Mouse (Mus musculus) embryonic facial prominence, embryonic 15.5 days (tissue): ENCODE measurements at regions not wholly inside any gene's neighbourhood (a gene's known extent, or its start where the extent isn't known, plus 50 kb on each side); places are given as distances from the start of the nearest gene placed in this dataset.

Experiments used
- ATAC-seq: fragments of 200-750 bp; cut with Nextera tagmentation; 2 replicates; pipeline ENCODE4 v1.8.0; 2017; ENCODE audit warnings: low read depth, moderate TSS enrichment; ENCODE audit not compliant: insufficient number of reproducible peaks, low FRiP score, low TSS enrichment
- H3K27ac ChIP-seq: fragments of 300-500 bp; sonication (generic); replicated peaks from 2 replicates; pipeline ENCODE4 v1.5.1; 2015; ENCODE audit warnings: mild to moderate bottlenecking, inconsistent platforms
- H3K27me3 ChIP-seq: fragments of 300-500 bp; sonication (generic); 2 replicates; pipeline ENCODE4 v1.6.1; 2015; ENCODE audit warnings: inconsistent platforms
- H3K36me3 ChIP-seq: fragments of 300-500 bp; sonication (generic); 2 replicates; pipeline ENCODE4 v1.6.1; 2015; ENCODE audit warnings: mild to moderate bottlenecking, inconsistent platforms
- H3K4me1 ChIP-seq: fragments of 300-500 bp; sonication (generic); 2 replicates; pipeline ENCODE4 v1.6.1; 2015; ENCODE audit warnings: inconsistent platforms
- H3K4me2 ChIP-seq: fragments of 300-500 bp; sonication (generic); replicated peaks from 2 replicates; pipeline ENCODE4 v1.6.1; 2015; ENCODE audit warnings: mild to moderate bottlenecking, inconsistent platforms
- H3K4me3 ChIP-seq: fragments of 300-500 bp; sonication (generic); replicated peaks from 2 replicates; pipeline ENCODE4 v1.5.1; 2015; ENCODE audit warnings: mild to moderate bottlenecking, inconsistent platforms
- H3K9ac ChIP-seq: fragments of 300-500 bp; sonication (generic); 2 replicates; pipeline ENCODE4 v1.6.1; 2015; ENCODE audit warnings: inconsistent platforms
- H3K9me3 ChIP-seq: fragments of 300-500 bp; sonication (generic); replicated peaks from 2 replicates; pipeline ENCODE4 v1.6.1; 2016; ENCODE audit warnings: inconsistent platforms
- WGBS: fragments of 180-500 bp; shearing (Covaris S2); methylation state at CpG from one replicate; pipeline ENCODE4 v1.1.7; 2015; 5-methylcytosine and 5-hydroxymethylcytosine counted together

GRCm38 (mm10) chr17:84037580-84038304, 150.0 kb downstream of the Zfp36l2 start:
- 36% methylated on average over 11 of the region's 11 CpGs for WGBS
- ATAC-seq, result no peak; the same call in 1 of the 2 replicates
- Histone ChIP-seq H3K27me3 (no peaks in the 10 kb centered on the region), H3K4me2 (no peak overlapping the region), H3K4me3 (no peak overlapping the region), H3K27ac (peak overlapping the region; percentile 81), H3K9me3 (no peaks in the 10 kb centered on the region), H3K9ac (no peak overlapping the region), H3K36me3 (no peaks in the 10 kb centered on the region), H3K4me1 (peaks cover 36% of the 10 kb centered on the region)

DNA sequence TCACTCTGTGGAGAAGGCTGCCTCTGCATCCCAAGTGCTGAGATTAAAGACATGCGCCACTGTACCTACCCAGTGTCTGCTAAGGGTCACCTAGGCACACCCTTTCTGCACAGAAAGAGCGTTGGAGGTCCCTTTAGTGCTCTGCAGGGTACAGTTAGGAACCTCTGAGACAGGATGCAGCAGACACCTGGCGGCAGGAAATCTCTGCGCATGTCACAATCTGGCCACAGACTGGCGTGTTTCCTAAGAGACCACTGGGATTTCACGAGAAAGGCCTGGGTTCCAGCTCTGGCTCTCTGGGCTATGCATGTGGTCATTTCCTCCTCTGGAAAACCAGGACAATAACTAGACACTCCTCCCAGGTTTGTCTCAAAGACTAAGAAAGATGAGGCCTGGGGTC, 151.7 kb downstream of the Zfp36l2 start:
- Histone ChIP-seq H3K4me1 (peaks cover 53% of the 10 kb centered on the region), H3K9me3 (no peaks in the 10 kb centered on the region), H3K27ac (0 out of 2 replicates have a peak overlapping the region, but pooled peaks have one; percentile 3), H3K36me3 (no peaks in the 10 kb centered on the region), H3K4me2 (no peak overlapping the region), H3K9ac (no peak overlapping the region), H3K27me3 (no peaks in the 10 kb centered on the region), H3K4me3 (no peak overlapping the region)
- WGBS, result 82% methylated on average over 6 of the region's 6 CpGs
- ATAC-seq, result no peak

- no peak for ATAC-seq
- Histone ChIP-seq H3K9me3 (no peaks in the 10 kb centered on the region), H3K27ac (no peak overlapping the region), H3K27me3 (no peaks in the 10 kb centered on the region), H3K4me2 (no peak overlapping the region), H3K4me3 (no peak overlapping the region), H3K36me3 (no peaks in the 10 kb centered on the region), H3K9ac (no peak overlapping the region), H3K4me1 (peaks cover 56% of the 10 kb centered on the region)
- WGBS, result 94% methylated on average over 1 of the region's 1 CpGs
Observed at GRCm38 (mm10) chr17:84034801-84035200, 152.9 kb downstream of the Zfp36l2 start.

DNA sequence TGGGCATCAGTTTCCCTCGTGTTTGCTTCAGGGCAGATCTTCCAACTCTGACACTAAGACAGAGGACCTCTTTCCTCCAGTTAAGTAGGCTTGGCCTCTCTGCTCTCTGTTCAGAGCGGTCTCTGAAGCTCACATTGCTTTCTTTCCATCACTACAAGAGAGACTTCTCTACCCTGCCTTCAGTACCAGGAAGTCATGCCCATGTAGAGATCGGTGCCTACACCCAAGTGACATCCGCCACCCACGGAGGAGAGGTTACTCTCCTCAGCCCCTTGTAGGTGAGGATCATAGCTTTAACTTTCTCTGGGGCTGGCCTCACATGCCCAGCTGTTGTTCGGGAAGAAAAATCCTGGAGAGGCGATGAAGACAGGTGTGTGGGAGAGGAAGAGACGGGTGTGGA, 155.3 kb downstream of the Zfp36l2 start:
- H3K9me3 ChIP-seq, result no peaks in the 10 kb centered on the region
- H3K4me1 ChIP-seq, result peaks cover 59% of the 10 kb centered on the region
- WGBS, result 81% methylated on average over 8 of the region's 8 CpGs
- H3K4me3 ChIP-seq, result no peak overlapping the region
- H3K9ac ChIP-seq, result no peak overlapping the region
- H3K27me3 ChIP-seq, result no peaks in the 10 kb centered on the region
- no peak overlapping the region for H3K4me2 ChIP-seq
- H3K27ac ChIP-seq, result peak overlapping the region; percentile 82
- H3K36me3 ChIP-seq, result no peaks in the 10 kb centered on the region
- no peak for ATAC-seq

DNA sequence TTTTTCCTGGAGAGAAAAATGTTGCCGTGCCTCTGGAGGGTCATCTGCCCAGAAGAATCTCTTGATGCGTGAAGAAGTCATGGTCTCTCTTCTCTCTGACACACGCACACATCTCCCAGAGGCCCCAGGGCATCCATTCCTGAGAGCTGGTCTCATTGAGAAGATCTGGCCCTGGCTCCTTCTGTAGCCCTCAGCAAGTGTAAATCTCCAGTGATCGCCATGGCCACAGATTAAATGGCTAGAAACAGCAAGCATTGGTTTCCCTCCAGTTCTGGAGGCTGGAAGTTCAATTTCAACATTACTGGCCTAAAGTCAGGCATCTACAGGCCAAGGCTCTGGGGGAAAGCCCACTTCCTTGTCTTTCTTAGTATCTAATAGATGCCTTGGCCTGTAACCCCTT, 155.9 kb downstream of the Zfp36l2 start:
- no peaks in the 10 kb centered on the region for H3K36me3 ChIP-seq
- H3K4me3 ChIP-seq, result no peak overlapping the region
- H3K4me1 ChIP-seq, result peaks cover 61% of the 10 kb centered on the region
- WGBS, result 44% methylated on average over 4 of the region's 4 CpGs
- no peak overlapping the region for H3K9ac ChIP-seq
- no peaks in the 10 kb centered on the region for H3K27me3 ChIP-seq
- peak overlapping the region; percentile 82 for H3K27ac ChIP-seq
- H3K4me2 ChIP-seq, result no peak overlapping the region
- H3K9me3 ChIP-seq, result no peaks in the 10 kb centered on the region
- no peak for ATAC-seq

- no peak overlapping the region for H3K4me2 ChIP-seq
- no peaks in the 10 kb centered on the region for H3K36me3 ChIP-seq
- no peak overlapping the region for H3K9ac ChIP-seq
- H3K4me3 ChIP-seq, result no peak overlapping the region
- ATAC-seq, result peak; percentile 76
- H3K9me3 ChIP-seq, result no peaks in the 10 kb centered on the region
- 34% methylated on average over 6 of the region's 6 CpGs for WGBS
- H3K27me3 ChIP-seq, result no peaks in the 10 kb centered on the region
- peaks cover 60% of the 10 kb centered on the region for H3K4me1 ChIP-seq
- H3K27ac ChIP-seq, result peak overlapping the region; percentile 82
Observed at GRCm38 (mm10) chr17:84031381-84031780, 156.4 kb downstream of the Zfp36l2 start.

- Histone ChIP-seq H3K9me3 (no peaks in the 10 kb centered on the region), H3K36me3 (no peaks in the 10 kb centered on the region), H3K4me1 (peaks cover 67% of the 10 kb centered on the region), H3K9ac (no peak overlapping the region), H3K27me3 (no peaks in the 10 kb centered on the region), H3K27ac (peak overlapping the region; percentile 82), H3K4me2 (no peak overlapping the region), H3K4me3 (no peak overlapping the region)
- WGBS, result 79% methylated on average over 5 of the region's 5 CpGs
- no peak for ATAC-seq
Observed at GRCm38 (mm10) chr17:84030699-84031098, 157.0 kb downstream of the Zfp36l2 start.

- Histone ChIP-seq H3K4me3 (0 out of 2 replicates have a peak overlapping the region, but pooled peaks have one; percentile 13), H3K4me1 (peaks cover 65% of the 10 kb centered on the region), H3K9me3 (no peaks in the 10 kb centered on the region), H3K9ac (no peak overlapping the region), H3K27ac (0 out of 2 replicates have a peak overlapping the region, but pooled peaks have one; percentile 70), H3K27me3 (no peaks in the 10 kb centered on the region), H3K36me3 (no peaks in the 10 kb centered on the region), H3K4me2 (peak overlapping the region; percentile 44)
- WGBS, result 19% methylated on average over 27 of the region's 27 CpGs
- ATAC-seq, result peak; percentile 75
Observed at GRCm38 (mm10) chr17:84028157-84028970, 159.4 kb downstream of the Zfp36l2 start.

DNA sequence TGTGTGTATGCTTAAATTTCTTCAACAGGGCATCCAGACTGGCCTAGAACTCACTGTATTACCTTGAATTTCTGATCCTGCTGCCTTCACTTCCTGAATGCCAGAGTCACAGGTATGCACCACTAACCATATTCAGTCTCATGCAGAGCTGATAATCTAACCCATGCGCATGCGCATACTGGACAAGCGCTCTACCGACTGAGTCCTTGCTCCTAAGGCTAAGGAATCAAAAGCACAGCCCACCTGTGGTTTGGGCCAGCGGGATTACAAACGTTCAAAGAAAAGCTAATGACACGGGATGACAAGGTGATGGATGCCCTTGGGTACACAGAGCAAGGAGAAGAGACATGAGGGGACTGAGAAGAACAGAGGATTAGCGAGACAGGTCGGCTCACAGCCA, 160.5 kb downstream of the Zfp36l2 start:
- Histone ChIP-seq H3K36me3 (no peaks in the 10 kb centered on the region), H3K4me3 (no peak overlapping the region), H3K9ac (no peak overlapping the region), H3K4me1 (peaks cover 55% of the 10 kb centered on the region), H3K27ac (peak overlapping the region; percentile 67), H3K4me2 (0 out of 2 replicates have a peak overlapping the region, but pooled peaks have one; percentile 10), H3K9me3 (no peaks in the 10 kb centered on the region), H3K27me3 (no peaks in the 10 kb centered on the region)
- WGBS, result 71% methylated on average over 9 of the region's 9 CpGs
- ATAC-seq, result no peak

DNA sequence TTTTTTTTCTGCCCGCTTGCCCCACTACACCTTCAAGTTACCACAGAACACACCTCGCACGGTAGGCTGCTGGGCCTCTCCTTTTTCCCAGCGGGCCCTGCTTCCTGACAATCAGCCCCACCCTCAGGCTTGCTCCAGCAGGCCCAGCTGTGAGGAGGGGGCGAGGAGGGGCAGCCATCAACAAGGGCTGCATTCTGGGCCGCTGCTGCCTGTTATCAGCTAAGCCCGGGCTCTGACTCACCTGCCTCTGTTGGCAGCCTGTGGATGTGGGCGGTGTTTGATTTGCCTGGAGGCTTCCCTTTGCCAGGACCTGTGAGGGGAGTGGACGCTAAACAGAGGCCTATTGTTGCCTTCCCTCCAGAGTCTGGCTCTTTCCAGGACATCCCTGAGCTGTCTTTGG, 161.6 kb downstream of the Zfp36l2 start:
- H3K4me2 ChIP-seq, result no peak overlapping the region
- H3K9me3 ChIP-seq, result no peaks in the 10 kb centered on the region
- no peaks in the 10 kb centered on the region for H3K36me3 ChIP-seq
- H3K4me1 ChIP-seq, result peaks cover 43% of the 10 kb centered on the region
- no peak overlapping the region for H3K4me3 ChIP-seq
- peak overlapping the region; percentile 67 for H3K27ac ChIP-seq
- ATAC-seq, result peak; percentile 71; the same call in 1 of the 2 replicates
- H3K27me3 ChIP-seq, result no peaks in the 10 kb centered on the region
- no peak overlapping the region for H3K9ac ChIP-seq
- 21% methylated on average over 9 of the region's 9 CpGs for WGBS

DNA sequence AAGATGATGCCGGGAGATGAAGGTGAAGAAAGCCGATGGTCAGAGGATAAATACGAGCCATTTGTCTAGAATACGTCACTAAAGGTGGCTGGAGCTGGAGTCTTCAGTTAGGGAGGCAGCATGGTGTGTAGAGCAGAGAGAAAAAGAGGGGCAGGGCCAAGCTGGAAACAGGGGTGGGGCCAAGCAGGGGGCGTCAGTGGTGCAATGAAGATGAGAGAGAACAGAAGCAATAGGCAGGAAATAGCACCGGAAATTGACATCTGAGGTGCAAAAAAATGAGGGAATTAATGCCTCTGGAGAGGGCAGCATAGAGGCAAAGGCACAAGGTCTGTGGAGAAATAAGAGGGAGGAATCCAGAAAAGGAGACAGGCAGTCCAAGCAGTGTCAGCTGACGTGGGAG, 165.4 kb downstream of the Zfp36l2 start:
- no peak overlapping the region for H3K9ac ChIP-seq
- ATAC-seq, result no peak
- H3K9me3 ChIP-seq, result no peaks in the 10 kb centered on the region
- WGBS, result 84% methylated on average over 7 of the region's 7 CpGs
- peaks cover 18% of the 10 kb centered on the region for H3K4me1 ChIP-seq
- no peak overlapping the region for H3K27ac ChIP-seq
- no peak overlapping the region for H3K4me2 ChIP-seq
- H3K27me3 ChIP-seq, result no peaks in the 10 kb centered on the region
- no peaks in the 10 kb centered on the region for H3K36me3 ChIP-seq
- H3K4me3 ChIP-seq, result no peak overlapping the region
